Mouse (Mus musculus) cortical plate, adult 2 months (tissue): Measurements from ENCODE around the gene Il9.

Experiments used
- CTCF ChIP-seq: fragments of 200-500 bp; IDR thresholded peaks from 2 replicates; pipeline ENCODE4 v1.5.1; 2011; ENCODE audit warnings: mild to moderate bottlenecking, control low read depth, low read length; ENCODE audit not compliant: insufficient read depth; ENCODE audit errors: extremely low read depth
- POLR2A ChIP-seq: fragments of 200-500 bp; IDR thresholded peaks from 2 replicates; pipeline ENCODE4 v1.6.1; 2011; ENCODE audit warnings: mild to moderate bottlenecking, low read length, control low read depth; ENCODE audit not compliant: insufficient read depth; ENCODE audit errors: extremely low read depth

DNA sequence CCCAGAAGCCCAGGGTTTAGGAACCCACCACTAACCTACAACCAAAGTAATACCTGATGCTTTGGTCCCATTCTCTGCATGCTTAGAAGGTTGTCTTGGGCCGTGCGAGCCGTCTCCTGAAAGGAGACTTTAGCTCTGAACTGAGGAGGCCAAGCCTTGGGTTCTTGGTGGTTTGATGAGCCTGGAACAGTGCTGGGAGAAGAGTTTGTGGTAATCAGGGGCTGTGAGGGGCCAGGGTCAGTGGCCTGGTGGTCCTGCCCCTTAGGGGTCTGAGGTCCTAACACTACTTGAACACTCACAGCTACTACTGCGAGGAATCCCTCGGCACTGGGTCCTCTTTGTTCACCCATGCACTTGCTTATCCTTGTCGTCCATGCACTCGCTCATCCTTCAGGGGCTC is 14.3 kb downstream of the Il9 start:
- TF ChIP-seq POLR2A (no peak), CTCF (no peak)
